Mouse (Mus musculus) forebrain, postnatal 0 days (tissue): ENCODE data around the gene Olig1. TPM values are rescaled to one million over a fixed set of nuclear protein-coding genes. Genes with fewer than 3 reads are reported as not detected.

Experiments
- ATAC-seq: fragments of 200-750 bp; cut with Nextera tagmentation; 2 replicates; pipeline ENCODE4 v1.8.0; 2017; ENCODE audit warnings: mild to moderate bottlenecking, moderate library complexity
- DNase-seq: peaks from one replicate; pipeline ENCODE4 v3.0.0-alpha.2; 2015
- H3K27ac ChIP-seq: fragments of 300-500 bp; sonication (generic); 2 replicates; pipeline ENCODE4 v1.5.1; 2014; ENCODE audit warnings: low read depth, mild to moderate bottlenecking, antibody characterized with exemption, low read length, moderate library complexity, mixed read lengths
- H3K27me3 ChIP-seq: fragments of 300-500 bp; sonication (generic); 2 replicates; pipeline ENCODE4 v1.6.1; 2014; ENCODE audit warnings: mild to moderate bottlenecking, low read length, mixed read lengths; ENCODE audit not compliant: insufficient read depth
- H3K36me3 ChIP-seq: fragments of 300-500 bp; sonication (generic); 2 replicates; pipeline ENCODE4 v1.6.1; 2014; ENCODE audit warnings: mild to moderate bottlenecking, moderate library complexity; ENCODE audit not compliant: insufficient read depth
- H3K4me1 ChIP-seq: fragments of 300-500 bp; sonication (generic); 2 replicates; pipeline ENCODE4 v1.6.1; 2014; ENCODE audit warnings: antibody characterized with exemption; ENCODE audit not compliant: insufficient read depth
- H3K4me2 ChIP-seq: fragments of 300-500 bp; sonication (generic); 2 replicates; pipeline ENCODE4 v1.6.1; 2014; ENCODE audit warnings: low read depth, mild to moderate bottlenecking, moderate library complexity
- H3K4me3 ChIP-seq: fragments of 300-500 bp; sonication (generic); 2 replicates; pipeline ENCODE4 v1.5.1; 2014; ENCODE audit warnings: low read depth, low read length, mixed read lengths
- H3K9ac ChIP-seq: fragments of 300-500 bp; sonication (generic); 2 replicates; pipeline ENCODE4 v1.6.1; 2014; ENCODE audit warnings: mild to moderate bottlenecking
- H3K9me3 ChIP-seq: fragments of 300-500 bp; sonication (generic); 2 replicates; pipeline ENCODE4 v1.6.1; 2016; ENCODE audit warnings: low read length
- CTCF ChIP-seq: sonication (generic); IDR thresholded peaks from 2 replicates; pipeline ENCODE4 v1.5.1; 2016; ENCODE audit warnings: antibody characterized with exemption, control low read depth, low read depth
- WGBS: fragments of 180-500 bp; shearing (Covaris S2); extraction: QIAGEN DNeasy Blood & Tissue Kit; methylation state at CpG from one replicate; pipeline ENCODE4 v1.1.7; 2014; 5-methylcytosine and 5-hydroxymethylcytosine counted together
- polyA plus RNA-seq: library from polyadenylated mRNA; unstranded; fragments of >200 nt; fragmentation: Nextera tagmentation; extraction: Ambion mirVana; gene quantifications from 2 replicates; pipeline ENCODE4 v1.2.1, GENCODE M21; 2015
- total RNA-seq: library from RNA; depleted of rRNA; stranded (reverse); fragments of >200 nt; gene quantifications from 2 replicates; pipeline ENCODE4 v1.2.3, GENCODE M21; 2014; rRNA removed

Olig1 gene
- total RNA-seq (103 and 130 TPM in 2 replicates), polyA plus RNA-seq (127 and 138 TPM in 2 replicates)

DNA sequence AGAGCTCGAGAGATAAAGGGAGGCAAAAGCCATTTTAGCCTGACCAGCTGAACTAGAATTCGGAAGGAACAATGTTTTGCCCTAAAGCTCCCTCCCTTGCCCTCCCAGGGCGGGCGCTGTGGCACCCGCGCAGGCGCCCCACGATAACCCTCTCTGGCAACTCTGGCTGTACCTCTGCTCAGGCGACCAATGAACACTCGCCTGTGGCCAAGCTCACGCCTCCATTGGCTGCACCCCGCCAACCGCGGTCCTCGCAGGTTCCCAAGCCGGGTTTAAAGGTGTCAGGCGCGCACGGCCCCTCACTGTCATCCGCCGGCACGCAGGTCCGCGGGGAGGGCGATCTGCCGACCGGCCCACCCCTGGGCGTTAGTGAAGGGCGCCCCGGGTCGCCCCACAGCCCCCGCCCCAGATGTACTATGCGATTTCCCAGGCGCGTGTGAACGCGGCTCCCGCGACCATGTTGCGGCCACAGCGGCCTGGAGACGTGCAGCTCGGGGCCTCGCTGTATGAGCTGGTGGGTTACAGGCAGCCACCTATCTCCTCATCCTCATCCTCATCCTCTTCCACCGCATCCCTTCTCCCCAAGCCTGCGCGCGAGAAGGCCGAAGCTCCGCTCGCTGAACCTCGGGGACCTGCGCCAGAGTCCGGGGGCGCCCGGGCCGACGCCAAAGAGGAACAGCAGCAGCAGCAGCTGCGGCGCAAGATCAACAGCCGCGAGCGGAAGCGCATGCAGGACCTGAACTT, at the start of gene Olig1:
TSS of gene Olig1 (plus strand) at position 305 of the 744 bp plus-strand sequence.
- Histone ChIP-seq H3K27ac (peak within 1 kb of the TSS; percentile 57; the same call in 1 of the 2 replicates), H3K36me3 (no peaks in the 10 kb centered on the region), H3K4me3 (peak within 1 kb of the TSS; percentile 43), H3K9me3 (no peaks in the 10 kb centered on the region), H3K4me2 (peak within 1 kb of the TSS; percentile 85), H3K27me3 (peaks cover 88% of the 10 kb centered on the region), H3K4me1 (peaks cover 14% of the 10 kb centered on the region; the same call in 1 of the 2 replicates), H3K9ac (peak within 1 kb of the TSS; percentile 46)
- ATAC-seq (peak; percentile 92), DNase-seq (peak; percentile 80)
- no peak for TF ChIP-seq CTCF
- under 1% methylated on average over 64 of the region's 64 CpGs for WGBS

DNA sequence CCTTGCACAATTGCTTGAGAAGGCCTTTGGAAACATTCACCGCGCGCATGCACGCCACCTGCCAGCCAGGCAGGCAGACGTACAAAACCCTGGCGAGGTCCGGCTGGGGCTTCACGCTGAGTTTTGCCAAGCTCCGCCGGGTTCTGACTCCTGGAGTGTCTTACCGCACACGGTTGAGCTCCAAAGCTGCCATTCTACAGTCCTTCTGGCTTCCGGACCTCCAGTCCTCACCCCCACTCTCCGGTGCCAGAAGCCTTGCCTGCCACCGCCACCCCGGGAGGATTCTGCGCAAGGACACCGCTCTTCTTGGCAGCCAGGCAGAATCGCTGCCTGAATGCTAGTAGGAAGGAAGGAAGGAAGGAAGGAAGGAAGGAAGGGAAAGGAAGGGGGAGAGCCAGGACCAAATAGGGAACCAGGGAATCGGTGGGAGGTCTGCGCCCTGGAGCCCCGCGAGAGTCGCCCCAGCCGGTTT, 47.4 kb upstream of the Olig1 start:
- peak overlapping the region; percentile 39 for H3K4me2 ChIP-seq
- H3K4me3 ChIP-seq: peak overlapping the region; percentile 18
- H3K4me1 ChIP-seq: no peaks in the 10 kb centered on the region; the same call in 1 of the 2 replicates
- H3K9me3 ChIP-seq: no peaks in the 10 kb centered on the region
- peaks cover 53% of the 10 kb centered on the region for H3K27me3 ChIP-seq
- no peaks in the 10 kb centered on the region for H3K36me3 ChIP-seq
- no peak; the same call in 1 of the 2 replicates for TF ChIP-seq CTCF
- DNase-seq (peak; percentile 62), ATAC-seq (no peak; the same call in 1 of the 2 replicates)
- 4% methylated on average over 25 of the region's 25 CpGs for WGBS
- H3K27ac ChIP-seq: peak overlapping the region; percentile 50
- no peak overlapping the region for H3K9ac ChIP-seq

DNA sequence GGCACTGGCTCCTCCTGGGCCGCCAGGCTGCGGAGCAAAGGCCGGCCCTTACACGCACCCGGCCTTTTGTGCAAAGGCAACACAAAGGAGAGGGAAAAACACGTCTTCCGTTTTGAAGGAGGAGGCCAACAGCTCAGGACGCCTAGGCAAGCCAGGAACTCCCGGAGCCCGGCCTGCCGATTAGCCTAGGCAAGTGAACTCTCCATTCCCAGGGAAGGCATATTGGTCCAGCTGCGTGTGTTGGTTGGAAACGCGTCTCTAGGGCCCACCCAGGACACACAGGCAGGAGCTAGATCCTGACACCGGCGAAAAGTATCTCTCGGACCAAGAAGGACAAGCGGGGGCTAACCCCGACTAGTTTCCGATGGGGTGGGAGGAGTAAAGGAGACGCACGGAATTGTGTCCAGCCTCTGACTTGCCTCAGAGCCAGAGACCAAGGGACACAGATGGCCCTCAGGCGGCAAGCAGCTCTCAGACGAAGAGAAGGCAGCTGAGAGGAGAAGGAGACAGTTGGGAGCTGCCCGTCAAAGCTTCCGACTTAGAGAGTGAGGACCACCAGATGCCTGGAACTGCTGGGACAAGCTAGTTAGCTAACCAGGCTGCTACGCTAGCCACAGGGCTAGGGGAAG, 46.8 kb upstream of the Olig1 start:
- peaks cover 57% of the 10 kb centered on the region for H3K27me3 ChIP-seq
- H3K4me2 ChIP-seq: peak overlapping the region; percentile 39
- DNase-seq: peak; percentile 65
- H3K27ac ChIP-seq: peak overlapping the region; percentile 24; the same call in 1 of the 2 replicates
- H3K9me3 ChIP-seq: no peaks in the 10 kb centered on the region
- WGBS: 2% methylated on average over 27 of the region's 27 CpGs
- peak overlapping the region; percentile 18 for H3K4me3 ChIP-seq
- no peaks in the 10 kb centered on the region; the same call in 1 of the 2 replicates for H3K4me1 ChIP-seq
- 0 out of 2 replicates have a peak overlapping the region, but pooled peaks have one; percentile 25 for H3K9ac ChIP-seq
- ATAC-seq: peak; percentile 47
- H3K36me3 ChIP-seq: no peaks in the 10 kb centered on the region
- TF ChIP-seq CTCF: no peak

DNA sequence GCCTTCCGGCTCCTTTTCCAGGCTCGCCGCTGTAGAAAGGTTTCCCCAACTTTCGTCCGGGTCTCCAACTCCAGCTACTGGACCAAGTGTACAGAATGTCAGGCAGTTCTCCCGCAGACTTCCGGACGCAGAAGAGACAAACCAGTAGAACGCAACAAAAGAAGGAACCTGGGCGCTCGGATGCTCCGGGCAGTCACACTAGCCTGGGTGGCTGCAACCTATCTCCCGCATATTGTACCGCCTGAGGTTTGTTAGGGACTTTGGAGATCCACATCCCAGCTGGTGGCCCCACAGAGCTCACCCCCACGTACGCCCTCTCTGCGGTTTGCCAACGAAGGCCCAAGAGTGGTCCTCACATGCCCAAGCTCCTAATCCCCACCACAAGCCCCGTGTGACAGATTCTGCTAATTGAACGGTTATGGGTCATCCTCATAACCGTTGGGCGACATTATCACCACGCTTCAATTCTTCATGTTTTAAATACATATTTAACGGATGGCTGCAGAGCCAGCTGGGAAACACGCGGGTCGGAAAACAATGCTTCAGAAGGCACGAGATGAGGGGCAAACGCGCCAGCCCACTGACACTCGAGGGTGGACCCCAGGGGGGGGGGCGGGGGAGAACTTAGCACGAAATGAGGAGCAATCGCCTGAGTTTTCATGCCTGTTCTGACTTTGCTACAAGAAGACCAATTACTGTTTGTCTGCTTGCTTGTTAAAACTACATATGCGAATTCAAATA, 46.1 kb upstream of the Olig1 start:
- no peak for ATAC-seq
- peak overlapping the region; percentile 18 for H3K4me3 ChIP-seq
- H3K9me3 ChIP-seq: no peaks in the 10 kb centered on the region
- 5% methylated on average over 35 of the region's 35 CpGs for WGBS
- H3K36me3 ChIP-seq: no peaks in the 10 kb centered on the region
- peak overlapping the region; percentile 24; the same call in 1 of the 2 replicates for H3K27ac ChIP-seq
- H3K9ac ChIP-seq: 0 out of 2 replicates have a peak overlapping the region, but pooled peaks have one; percentile 25
- no peaks in the 10 kb centered on the region; the same call in 1 of the 2 replicates for H3K4me1 ChIP-seq
- peaks cover 55% of the 10 kb centered on the region for H3K27me3 ChIP-seq
- no peak for TF ChIP-seq CTCF
- peak; percentile 36 for DNase-seq
- H3K4me2 ChIP-seq: peak overlapping the region; percentile 39; the same call in 1 of the 2 replicates

DNA sequence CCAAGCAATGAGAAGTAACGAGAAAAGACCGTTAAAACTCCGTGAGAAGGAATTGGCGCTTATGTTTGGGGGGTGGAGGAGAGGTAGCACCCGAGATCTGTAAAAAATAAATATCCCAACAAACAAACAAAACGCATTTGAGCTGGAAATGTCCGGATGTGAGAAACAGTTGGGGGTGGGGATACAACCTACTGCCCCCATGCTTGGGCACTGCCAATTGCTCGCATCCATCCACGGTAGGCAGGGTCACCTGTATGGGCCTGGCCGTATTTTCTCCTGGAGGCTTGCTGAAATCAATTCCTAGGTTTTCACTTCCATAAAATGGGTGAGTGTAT, 45.5 kb upstream of the Olig1 start:
- WGBS: 10% methylated on average over 10 of the region's 10 CpGs
- no peak for DNase-seq
- no peak for TF ChIP-seq CTCF

DNA sequence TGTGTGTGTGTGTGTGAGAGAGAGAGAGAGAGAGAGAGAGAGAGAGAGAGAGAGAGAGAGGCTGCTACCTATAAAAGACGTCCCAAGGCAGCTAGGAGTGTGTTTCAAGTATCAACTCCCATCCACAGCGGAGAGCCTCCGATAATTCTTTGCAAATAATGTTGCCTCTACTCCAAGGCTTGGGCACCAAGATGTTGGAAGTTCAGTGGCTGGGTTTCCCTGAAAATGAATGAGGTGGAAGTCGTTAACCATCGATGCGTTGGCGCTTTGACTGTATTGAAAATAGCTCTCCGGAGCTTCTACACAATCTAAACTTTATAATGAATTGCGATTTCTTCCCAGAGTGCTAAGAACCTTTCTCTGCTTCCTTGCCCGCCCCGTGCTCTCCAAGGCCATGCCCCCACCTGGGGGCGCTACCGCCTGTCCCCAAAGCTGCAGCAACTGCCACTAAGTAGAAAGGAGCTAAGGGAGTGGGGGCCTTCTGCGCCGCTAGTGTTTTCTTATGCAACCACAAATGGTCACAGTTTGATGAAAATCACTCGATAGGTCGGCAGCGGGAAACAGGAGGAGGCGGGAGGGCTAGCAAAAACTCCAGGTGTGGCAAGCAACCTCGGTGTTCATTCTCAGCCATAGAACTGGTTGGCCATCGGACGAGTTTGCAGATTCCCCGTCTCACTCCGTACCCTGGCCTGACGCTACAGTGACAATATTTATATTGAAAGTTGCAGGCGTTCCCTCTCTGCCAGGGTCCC, 44.9 kb upstream of the Olig1 start:
- Histone ChIP-seq H3K27me3 (peaks cover 52% of the 10 kb centered on the region), H3K27ac (peak overlapping the region; percentile 1; the same call in 1 of the 2 replicates), H3K4me2 (peak overlapping the region; percentile 49), H3K4me1 (no peaks in the 10 kb centered on the region; the same call in 1 of the 2 replicates), H3K36me3 (no peaks in the 10 kb centered on the region), H3K4me3 (peak overlapping the region; percentile 31), H3K9me3 (no peaks in the 10 kb centered on the region), H3K9ac (no peak overlapping the region)
- TF ChIP-seq CTCF: peak; percentile 45; the same call in 1 of the 2 replicates
- WGBS: 1% methylated on average over 26 of the region's 26 CpGs
- DNase-seq (peak; percentile 66), ATAC-seq (no peak)

More for the DNA sequence above, 45.5 kb upstream of the Olig1 start:
- ATAC-seq: no peak
- Histone ChIP-seq H3K27me3 (peaks cover 52% of the 10 kb centered on the region), H3K4me1 (no peaks in the 10 kb centered on the region; the same call in 1 of the 2 replicates), H3K9ac (no peak overlapping the region; the same call in 1 of the 2 replicates), H3K36me3 (no peaks in the 10 kb centered on the region), H3K9me3 (no peaks in the 10 kb centered on the region), H3K4me3 (no peak overlapping the region), H3K27ac (no peak overlapping the region), H3K4me2 (no peak overlapping the region)
